Mouse (Mus musculus): ENCODE results near the gene Gm37240. TPM values are rescaled to one million over a fixed set of nuclear protein-coding genes. Genes with fewer than 3 reads are reported as not detected.

Gm37240 gene
- polyA plus RNA-seq, 1 experiment from 2014 or later, result 12.7 TPM

- Histone ChIP-seq H3K4me1 (replicated peaks) (peaks cover 13% of the 10 kb centered on the region), H3K4me2 (no peak overlapping the region), H3K9me3 (replicated peaks) (no peaks in the 10 kb centered on the region), H3K36me3 (no peaks in the 10 kb centered on the region), H3K27me3 (no peaks in the 10 kb centered on the region), H3K4me3 (no peak overlapping the region), H3K27ac (no peak overlapping the region), H3K9ac (no peak overlapping the region)
- WGBS, result 82% methylated on average over 6 of the region's 6 CpGs
- no peak for ATAC-seq (replicated peaks; ENCODE audit: insufficient number of reproducible peaks, insufficient read depth, low FRiP score, low read depth)
Observed at GRCm38 (mm10) chr3:85669844-85670243, 217.5 kb downstream of the Gm37240 start.

DNA sequence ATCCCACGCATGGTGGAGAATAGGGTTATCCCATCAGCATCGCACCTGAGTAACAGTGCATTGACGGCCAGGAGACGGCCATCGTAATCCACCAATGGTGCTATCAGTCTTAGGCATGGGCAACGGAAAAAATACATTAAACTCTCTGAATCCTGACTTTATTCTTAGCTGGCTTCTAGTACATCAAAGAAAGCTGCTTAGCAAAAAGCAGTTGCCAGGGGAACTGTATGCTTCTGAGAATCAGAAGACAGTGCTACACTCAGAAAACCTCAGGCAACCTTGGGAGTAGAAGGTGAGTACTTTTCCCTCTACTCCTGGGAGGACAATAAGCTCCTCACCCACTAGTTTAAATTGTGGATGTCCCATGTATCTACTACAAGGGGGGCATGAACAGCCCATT, 219.6 kb downstream of the Gm37240 start:
- WGBS, result 91% methylated on average over 6 of the region's 6 CpGs
- no peaks in the 10 kb centered on the region for H3K27me3 ChIP-seq
- no peak overlapping the region for H3K9ac ChIP-seq
- no peaks in the 10 kb centered on the region for H3K9me3 ChIP-seq (replicated peaks)
- H3K4me3 ChIP-seq, result no peak overlapping the region
- ATAC-seq (replicated peaks; ENCODE audit: insufficient number of reproducible peaks, insufficient read depth, low FRiP score, low read depth), result no peak
- H3K4me1 ChIP-seq (replicated peaks), result peaks cover 15% of the 10 kb centered on the region
- no peak overlapping the region for H3K4me2 ChIP-seq
- peak overlapping the region; percentile 55 for H3K27ac ChIP-seq
- no peaks in the 10 kb centered on the region for H3K36me3 ChIP-seq

GRCm38 (mm10) chr3:85666736-85667135, 220.6 kb downstream of the Gm37240 start:
- H3K27me3 ChIP-seq, result no peaks in the 10 kb centered on the region
- H3K4me3 ChIP-seq, result no peak overlapping the region
- H3K9ac ChIP-seq, result no peak overlapping the region
- peak overlapping the region; percentile 55 for H3K27ac ChIP-seq
- H3K4me1 ChIP-seq (replicated peaks), result peaks cover 19% of the 10 kb centered on the region
- 38% methylated on average over 12 of the region's 12 CpGs for WGBS
- peak; percentile 54; the same call in 1 of the 2 replicates for ATAC-seq (replicated peaks; ENCODE audit: insufficient number of reproducible peaks, insufficient read depth, low FRiP score, low read depth)
- H3K4me2 ChIP-seq, result peak overlapping the region; percentile 38
- H3K9me3 ChIP-seq (replicated peaks), result no peaks in the 10 kb centered on the region
- H3K36me3 ChIP-seq, result no peaks in the 10 kb centered on the region

DNA sequence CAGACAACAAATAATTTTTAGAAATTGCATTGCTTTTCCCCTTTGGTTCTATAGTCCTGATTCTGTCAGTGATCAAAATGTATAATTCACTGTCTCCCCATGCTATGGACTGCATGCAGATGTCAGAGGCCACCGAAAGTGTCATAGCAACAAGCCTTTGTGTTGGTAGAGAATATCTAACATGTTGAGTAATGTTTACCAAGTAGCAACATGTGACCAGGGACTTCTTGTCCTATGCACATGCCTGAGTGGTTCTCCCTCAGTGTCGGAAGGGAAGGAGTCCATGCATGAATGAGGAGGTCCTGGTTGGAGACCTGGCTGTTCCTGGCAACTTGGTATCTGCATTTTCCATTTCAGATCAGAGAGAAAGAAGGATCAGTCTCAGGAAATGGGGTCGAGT, 221.2 kb downstream of the Gm37240 start:
- WGBS, result 54% methylated on average over 3 of the region's 3 CpGs
- no peak overlapping the region for H3K4me2 ChIP-seq
- no peaks in the 10 kb centered on the region for H3K9me3 ChIP-seq (replicated peaks)
- H3K4me1 ChIP-seq (replicated peaks), result peaks cover 15% of the 10 kb centered on the region
- no peak overlapping the region for H3K4me3 ChIP-seq
- H3K36me3 ChIP-seq, result no peaks in the 10 kb centered on the region
- ATAC-seq (replicated peaks; ENCODE audit: insufficient number of reproducible peaks, insufficient read depth, low FRiP score, low read depth), result no peak
- H3K9ac ChIP-seq, result no peak overlapping the region
- peak overlapping the region; percentile 42; the same call in 1 of the 2 replicates for H3K27ac ChIP-seq
- no peaks in the 10 kb centered on the region for H3K27me3 ChIP-seq

GRCm38 (mm10) chr3:85664591-85665171, 222.6 kb downstream of the Gm37240 start:
- Histone ChIP-seq H3K4me1 (replicated peaks) (peaks cover 19% of the 10 kb centered on the region), H3K4me3 (no peak overlapping the region), H3K4me2 (no peak overlapping the region), H3K27ac (no peak overlapping the region), H3K27me3 (no peaks in the 10 kb centered on the region), H3K36me3 (no peaks in the 10 kb centered on the region), H3K9ac (no peak overlapping the region), H3K9me3 (replicated peaks) (no peaks in the 10 kb centered on the region)
- no peak for ATAC-seq (replicated peaks; ENCODE audit: insufficient number of reproducible peaks, insufficient read depth, low FRiP score, low read depth)
- WGBS, result 83% methylated on average over 10 of the region's 10 CpGs

DNA sequence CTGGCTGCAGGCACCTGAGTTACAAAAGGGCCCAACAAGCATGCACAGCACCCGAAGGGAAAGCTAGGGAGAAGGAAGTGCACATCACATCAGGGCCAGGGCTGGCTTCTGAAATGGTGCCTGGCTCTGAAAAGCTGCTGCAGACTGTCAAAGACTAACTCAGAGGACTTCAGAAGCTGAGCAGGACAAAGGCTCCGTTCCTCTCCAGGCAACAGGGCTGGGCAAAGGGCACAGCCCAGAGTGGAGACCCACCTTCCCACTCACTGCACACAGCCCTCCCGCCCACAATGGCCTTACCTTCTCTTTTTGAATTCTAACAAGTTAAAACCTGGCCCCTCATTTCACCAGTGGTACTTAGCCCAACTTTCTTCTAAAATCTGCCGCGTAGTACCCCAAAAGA, 223.5 kb downstream of the Gm37240 start:
- 77% methylated on average over 5 of the region's 5 CpGs for WGBS
- Histone ChIP-seq H3K9me3 (replicated peaks) (no peaks in the 10 kb centered on the region), H3K27me3 (no peaks in the 10 kb centered on the region)

GRCm38 (mm10) chr3:85661926-85662813, 225.1 kb downstream of the Gm37240 start:
- 55% methylated on average over 10 of the region's 10 CpGs for WGBS
- Histone ChIP-seq H3K27ac (no peak overlapping the region), H3K4me2 (no peak overlapping the region), H3K9me3 (replicated peaks) (no peaks in the 10 kb centered on the region), H3K9ac (no peak overlapping the region), H3K27me3 (no peaks in the 10 kb centered on the region), H3K4me1 (replicated peaks) (peaks cover 34% of the 10 kb centered on the region), H3K4me3 (no peak overlapping the region), H3K36me3 (no peaks in the 10 kb centered on the region)
- ATAC-seq (replicated peaks; ENCODE audit: insufficient number of reproducible peaks, insufficient read depth, low FRiP score, low read depth), result no peak

More for the DNA sequence above, 223.5 kb downstream of the Gm37240 start:
- Histone ChIP-seq H3K4me1 (replicated peaks) (peaks cover 27% of the 10 kb centered on the region), H3K9ac (no peak overlapping the region), H3K4me2 (no peak overlapping the region), H3K36me3 (no peaks in the 10 kb centered on the region), H3K4me3 (no peak overlapping the region), H3K27ac (no peak overlapping the region)
- no peak for ATAC-seq (replicated peaks; ENCODE audit: insufficient number of reproducible peaks, insufficient read depth, low FRiP score, low read depth)

- no peak for ATAC-seq (replicated peaks; ENCODE audit: insufficient number of reproducible peaks, insufficient read depth, low FRiP score, low read depth)
- no peaks in the 10 kb centered on the region for H3K9me3 ChIP-seq (replicated peaks)
- no peaks in the 10 kb centered on the region for H3K36me3 ChIP-seq
- 69% methylated on average over 7 of the region's 7 CpGs for WGBS
- H3K4me2 ChIP-seq, result no peak overlapping the region
- H3K4me1 ChIP-seq (replicated peaks), result peaks cover 25% of the 10 kb centered on the region
- no peak overlapping the region for H3K9ac ChIP-seq
- no peak overlapping the region for H3K4me3 ChIP-seq
- 0 out of 2 replicates have a peak overlapping the region, but pooled peaks have one; percentile 8 for H3K27ac ChIP-seq
- no peaks in the 10 kb centered on the region for H3K27me3 ChIP-seq
Observed at GRCm38 (mm10) chr3:85659681-85660080, 227.6 kb downstream of the Gm37240 start.

DNA sequence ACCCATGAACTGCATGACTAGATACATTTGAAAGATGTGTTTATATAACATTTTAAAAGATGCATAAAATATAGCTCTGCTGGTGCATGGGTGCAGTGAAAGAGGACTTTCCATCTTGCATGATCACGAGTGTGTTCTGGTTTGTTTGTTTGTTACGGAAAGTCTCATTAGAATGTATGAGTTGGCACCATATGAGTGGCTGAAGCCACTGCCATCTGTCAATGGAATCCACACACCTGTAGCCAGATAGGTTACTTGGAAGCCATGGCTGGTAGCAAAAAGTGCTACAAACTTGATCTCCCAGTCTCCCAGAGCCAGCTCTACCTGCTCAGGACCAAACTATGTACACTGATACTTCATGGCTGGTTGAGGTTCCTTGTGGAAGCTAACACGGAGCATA, 231.8 kb downstream of the Gm37240 start:
- Histone ChIP-seq H3K36me3 (no peaks in the 10 kb centered on the region), H3K9ac (no peak overlapping the region), H3K4me3 (no peak overlapping the region), H3K4me1 (replicated peaks) (peaks cover 31% of the 10 kb centered on the region), H3K9me3 (replicated peaks) (no peaks in the 10 kb centered on the region), H3K27ac (no peak overlapping the region), H3K4me2 (no peak overlapping the region), H3K27me3 (no peaks in the 10 kb centered on the region)
- no peak for ATAC-seq (replicated peaks; ENCODE audit: insufficient number of reproducible peaks, insufficient read depth, low FRiP score, low read depth)
- WGBS, result 91% methylated on average over 3 of the region's 3 CpGs

GRCm38 (mm10) chr3:85652727-85653665, 234.3 kb downstream of the Gm37240 start:
- Histone ChIP-seq H3K4me3 (no peak overlapping the region), H3K36me3 (no peaks in the 10 kb centered on the region), H3K27ac (no peak overlapping the region), H3K27me3 (no peaks in the 10 kb centered on the region), H3K9ac (no peak overlapping the region), H3K9me3 (replicated peaks) (no peaks in the 10 kb centered on the region), H3K4me1 (replicated peaks) (peaks cover 15% of the 10 kb centered on the region; the same call in 1 of the 2 replicates), H3K4me2 (no peak overlapping the region)
- 38% methylated on average over 4 of the region's 4 CpGs for WGBS
- ATAC-seq (replicated peaks; ENCODE audit: insufficient number of reproducible peaks, insufficient read depth, low FRiP score, low read depth), result no peak

DNA sequence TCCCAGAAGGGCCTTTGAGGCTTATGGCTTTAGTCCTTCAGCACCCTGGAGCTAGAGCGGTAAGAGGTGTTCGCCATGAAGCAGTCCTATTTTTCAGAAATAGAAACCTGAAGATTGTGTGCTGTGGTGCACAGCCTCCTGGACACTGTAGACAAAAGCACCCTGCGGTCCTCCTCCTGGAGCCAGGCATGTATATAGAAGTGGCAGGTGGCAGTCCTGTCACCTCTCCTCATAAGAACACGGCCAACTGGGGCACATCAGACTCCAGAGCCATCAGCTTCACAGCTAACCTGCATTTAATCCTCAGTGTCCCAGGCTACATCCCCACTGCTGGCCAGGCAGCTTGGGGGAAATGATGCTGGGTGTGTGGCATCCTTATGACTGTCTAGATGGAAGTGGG, 238.1 kb downstream of the Gm37240 start:
- H3K4me3 ChIP-seq, result no peak overlapping the region
- H3K9ac ChIP-seq, result no peak overlapping the region
- 88% methylated on average over 4 of the region's 4 CpGs for WGBS
- no peaks in the 10 kb centered on the region for H3K9me3 ChIP-seq (replicated peaks)
- H3K4me2 ChIP-seq, result no peak overlapping the region
- no peaks in the 10 kb centered on the region for H3K36me3 ChIP-seq
- ATAC-seq (replicated peaks; ENCODE audit: insufficient number of reproducible peaks, insufficient read depth, low FRiP score, low read depth), result no peak
- peaks cover 15% of the 10 kb centered on the region; the same call in 1 of the 2 replicates for H3K4me1 ChIP-seq (replicated peaks)
- H3K27ac ChIP-seq, result no peak overlapping the region
- H3K27me3 ChIP-seq, result no peaks in the 10 kb centered on the region

All from heart, embryonic 15.5 days (tissue).